Mouse (Mus musculus) liver, embryonic 12.5 days (tissue): ENCODE measurements at regions not wholly inside any gene's neighbourhood (a gene's known extent, or its start where the extent isn't known, plus 50 kb on each side); places are given as distances from the start of the nearest gene placed in this dataset.
"Not testable (repeated sequence)": the region's sequence is repeated elsewhere in the genome, so short reads cannot be mapped to it uniquely, and the experiment has no call there.

Experiments
- ATAC-seq: fragments of 200-750 bp; cut with Nextera tagmentation; 2 replicates; pipeline ENCODE4 v1.8.0; 2017; ENCODE audit warnings: moderate number of reproducible peaks, mild to moderate bottlenecking, moderate library complexity
- H3K27ac ChIP-seq: fragments of 300-500 bp; sonication (generic); 2 replicates; pipeline ENCODE4 v1.5.1; 2016; ENCODE audit warnings: mild to moderate bottlenecking
- H3K27me3 ChIP-seq: fragments of 300-500 bp; sonication (generic); replicated peaks from 2 replicates; pipeline ENCODE4 v1.6.1; 2016; ENCODE audit warnings: mild to moderate bottlenecking, moderate library complexity
- H3K36me3 ChIP-seq: fragments of 300-500 bp; sonication (generic); 2 replicates; pipeline ENCODE4 v1.6.1; 2016; ENCODE audit warnings: mild to moderate bottlenecking, moderate library complexity
- H3K4me1 ChIP-seq: fragments of 300-500 bp; sonication (generic); 2 replicates; pipeline ENCODE4 v1.6.1; 2016
- H3K4me2 ChIP-seq: fragments of 300-500 bp; sonication (generic); 2 replicates; pipeline ENCODE4 v1.6.1; 2016; ENCODE audit warnings: mild to moderate bottlenecking, moderate library complexity
- H3K4me3 ChIP-seq: fragments of 300-500 bp; sonication (generic); 2 replicates; pipeline ENCODE4 v1.5.1; 2016; ENCODE audit warnings: mild to moderate bottlenecking, moderate library complexity
- H3K9ac ChIP-seq: fragments of 300-500 bp; sonication (generic); 2 replicates; pipeline ENCODE4 v1.6.1; 2016; ENCODE audit warnings: mild to moderate bottlenecking, moderate library complexity
- H3K9me3 ChIP-seq: fragments of 300-500 bp; sonication (generic); replicated peaks from 2 replicates; pipeline ENCODE4 v1.6.1; 2016; ENCODE audit warnings: mild to moderate bottlenecking, moderate library complexity
- WGBS: fragments of 180-500 bp; shearing (Covaris S2); methylation state at CpG from one replicate; pipeline ENCODE4 v1.1.7; 2016; ENCODE audit not compliant: insufficient replicate concordance; 5-methylcytosine and 5-hydroxymethylcytosine counted together

GRCm38 (mm10) chr7:83450346-83450745 is 134.4 kb upstream of the Tmc3 start:
- no peak overlapping the region for H3K4me3 ChIP-seq
- WGBS, result 58% methylated on average over 3 of the region's 3 CpGs
- H3K4me1 ChIP-seq, result no peaks in the 10 kb centered on the region
- H3K27me3 ChIP-seq, result no peaks in the 10 kb centered on the region
- no peaks in the 10 kb centered on the region for H3K36me3 ChIP-seq
- no peak overlapping the region for H3K9ac ChIP-seq
- H3K4me2 ChIP-seq, result no peak overlapping the region
- H3K9me3 ChIP-seq, result no peaks in the 10 kb centered on the region
- no peak for ATAC-seq
- H3K27ac ChIP-seq, result no peak overlapping the region

DNA sequence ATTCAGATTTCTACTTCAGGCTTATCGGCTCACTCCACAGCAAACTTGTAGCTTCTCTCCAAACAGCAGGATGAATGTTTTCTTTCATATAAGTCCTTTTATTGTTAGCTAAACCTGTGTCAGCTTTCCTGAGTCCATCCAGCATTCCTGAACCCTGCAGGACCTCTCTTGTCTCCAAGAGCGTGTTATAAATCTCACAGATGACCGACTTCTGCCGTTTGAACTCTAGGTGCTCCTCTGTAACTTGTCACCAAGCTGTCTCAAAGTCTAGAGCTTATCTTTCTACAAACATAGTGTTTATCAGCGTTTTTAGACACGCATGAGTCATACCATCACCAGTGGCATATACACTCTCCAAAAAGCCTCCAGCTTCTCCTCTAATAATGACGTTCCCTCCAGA is 132.4 kb upstream of the Tmc3 start:
- H3K4me2 ChIP-seq, result no peak overlapping the region
- ATAC-seq, result no peak
- WGBS, result 41% methylated on average over 7 of the region's 7 CpGs
- no peaks in the 10 kb centered on the region for H3K9me3 ChIP-seq
- H3K4me1 ChIP-seq, result no peaks in the 10 kb centered on the region
- no peak overlapping the region for H3K27ac ChIP-seq
- no peaks in the 10 kb centered on the region for H3K27me3 ChIP-seq
- H3K9ac ChIP-seq, result no peak overlapping the region
- no peak overlapping the region for H3K4me3 ChIP-seq
- no peaks in the 10 kb centered on the region for H3K36me3 ChIP-seq

DNA sequence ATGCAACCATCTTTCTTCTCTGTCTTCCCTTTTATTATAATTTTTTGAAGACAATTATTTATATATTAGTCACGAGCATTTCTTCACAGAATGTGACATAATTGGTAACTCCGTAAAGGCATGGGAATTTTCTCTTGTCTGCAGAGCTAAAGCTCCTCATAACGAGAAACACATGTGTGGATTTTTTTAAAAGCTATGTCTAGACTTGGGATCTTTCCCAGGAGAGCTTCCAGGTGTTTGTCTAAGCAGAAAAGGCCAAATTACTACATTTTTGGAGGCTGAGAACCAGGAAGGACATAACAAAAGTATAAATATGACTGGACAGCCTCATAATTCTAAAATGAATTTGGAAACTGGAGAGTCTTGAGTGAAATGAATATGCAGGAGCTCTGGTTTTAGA is 125.2 kb upstream of the Tmc3 start:
- 58% methylated on average over 3 of the region's 3 CpGs for WGBS
- Histone ChIP-seq H3K27ac (no peak overlapping the region), H3K27me3 (no peaks in the 10 kb centered on the region), H3K9me3 (no peaks in the 10 kb centered on the region), H3K4me2 (no peak overlapping the region), H3K36me3 (no peaks in the 10 kb centered on the region), H3K9ac (no peak overlapping the region), H3K4me3 (no peak overlapping the region), H3K4me1 (no peaks in the 10 kb centered on the region)
- ATAC-seq, result no peak

GRCm38 (mm10) chr7:83467006-83467405 is 117.7 kb upstream of the Tmc3 start:
- Histone ChIP-seq H3K36me3 (no peaks in the 10 kb centered on the region), H3K27me3 (no peaks in the 10 kb centered on the region), H3K9ac (no peak overlapping the region), H3K4me3 (no peak overlapping the region), H3K4me2 (no peak overlapping the region), H3K27ac (no peak overlapping the region), H3K4me1 (no peaks in the 10 kb centered on the region), H3K9me3 (no peaks in the 10 kb centered on the region)
- ATAC-seq, result no peak
- 62% methylated on average over 8 of the region's 8 CpGs for WGBS

- H3K4me3 ChIP-seq, H3K4me1 ChIP-seq, ATAC-seq, H3K9me3 ChIP-seq, H3K27ac ChIP-seq, H3K27me3 ChIP-seq, H3K4me2 ChIP-seq, H3K9ac ChIP-seq, H3K36me3 ChIP-seq: not testable (repeated sequence)
- 64% methylated on average over 4 of the region's 4 CpGs for WGBS
Observed at GRCm38 (mm10) chr7:83469856-83470255, 114.9 kb upstream of the Tmc3 start.

DNA sequence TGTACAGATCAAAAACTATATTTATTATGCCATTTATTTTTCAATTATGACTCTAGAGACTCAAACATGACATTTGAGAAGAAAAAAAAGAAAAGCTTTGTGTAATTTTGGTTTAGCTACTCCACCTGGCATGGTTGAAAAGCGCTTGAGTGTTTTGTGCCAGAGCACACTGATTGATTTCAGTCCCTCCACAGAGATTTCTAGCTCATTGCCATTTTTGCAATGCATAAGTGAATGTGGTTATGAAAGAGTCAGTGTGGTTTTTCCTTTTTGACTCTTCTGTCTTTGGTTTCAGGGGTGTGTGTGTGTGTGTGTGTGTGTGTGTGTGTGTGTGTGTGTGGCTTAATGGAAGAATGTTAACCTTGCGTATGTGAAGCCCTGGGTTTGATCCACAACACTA is 113.6 kb upstream of the Tmc3 start:
- WGBS, result 55% methylated on average over 2 of the region's 2 CpGs
- Histone ChIP-seq H3K27ac (no peak overlapping the region), H3K4me3 (no peak overlapping the region), H3K9me3 (no peaks in the 10 kb centered on the region), H3K4me1 (no peaks in the 10 kb centered on the region), H3K36me3 (no peaks in the 10 kb centered on the region), H3K27me3 (no peaks in the 10 kb centered on the region), H3K4me2 (no peak overlapping the region), H3K9ac (no peak overlapping the region)
- no peak for ATAC-seq

DNA sequence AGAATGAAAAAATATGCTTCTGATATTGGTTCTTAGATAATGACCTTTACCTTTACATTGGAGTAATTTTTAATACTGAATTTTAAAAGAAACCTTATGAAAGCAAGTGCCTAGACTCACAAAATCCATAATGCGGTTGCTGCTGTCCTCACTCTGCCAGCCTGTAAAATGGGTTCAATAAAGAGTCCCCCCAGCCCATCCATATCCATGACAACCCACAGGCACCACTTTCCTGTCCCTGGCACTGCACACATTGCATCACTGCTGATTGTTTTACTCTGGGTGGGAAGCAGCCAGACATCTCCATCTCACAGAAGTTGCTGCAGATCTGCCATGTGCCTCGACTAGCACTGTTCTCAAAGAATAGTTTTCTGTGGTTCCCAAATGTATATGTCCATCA is 110.3 kb upstream of the Tmc3 start:
- Histone ChIP-seq H3K36me3 (no peaks in the 10 kb centered on the region), H3K4me2 (no peak overlapping the region), H3K4me1 (no peaks in the 10 kb centered on the region), H3K9ac (no peak overlapping the region), H3K27me3 (no peaks in the 10 kb centered on the region), H3K9me3 (no peaks in the 10 kb centered on the region), H3K4me3 (no peak overlapping the region), H3K27ac (no peak overlapping the region)
- no peak for ATAC-seq
- 68% methylated on average over 2 of the region's 2 CpGs for WGBS

DNA sequence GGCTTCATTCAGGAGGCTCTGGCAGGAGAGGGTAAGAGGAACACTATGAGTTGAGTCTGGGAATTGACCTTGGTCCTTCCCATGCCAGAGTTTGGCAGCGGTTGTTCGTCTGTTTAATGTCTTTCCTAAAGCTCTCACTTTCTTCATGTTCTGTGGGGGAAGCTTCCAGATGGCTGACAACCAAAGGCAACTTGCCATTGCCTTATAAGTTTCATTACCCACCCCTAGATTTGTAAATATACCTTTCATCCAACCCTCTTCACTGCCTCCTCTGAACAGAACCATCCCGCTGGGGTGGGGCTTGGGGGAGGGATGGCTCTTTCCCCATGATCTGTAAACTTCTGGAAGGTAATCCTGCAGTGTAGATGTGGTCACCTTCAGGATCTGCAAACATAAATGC is 109.7 kb upstream of the Tmc3 start:
- WGBS, result 60% methylated on average over 3 of the region's 3 CpGs
- Histone ChIP-seq H3K4me1 (no peaks in the 10 kb centered on the region), H3K27ac (no peak overlapping the region), H3K4me3 (no peak overlapping the region), H3K27me3 (no peaks in the 10 kb centered on the region), H3K9ac (no peak overlapping the region), H3K9me3 (no peaks in the 10 kb centered on the region), H3K36me3 (no peaks in the 10 kb centered on the region), H3K4me2 (no peak overlapping the region)
- ATAC-seq, result no peak

DNA sequence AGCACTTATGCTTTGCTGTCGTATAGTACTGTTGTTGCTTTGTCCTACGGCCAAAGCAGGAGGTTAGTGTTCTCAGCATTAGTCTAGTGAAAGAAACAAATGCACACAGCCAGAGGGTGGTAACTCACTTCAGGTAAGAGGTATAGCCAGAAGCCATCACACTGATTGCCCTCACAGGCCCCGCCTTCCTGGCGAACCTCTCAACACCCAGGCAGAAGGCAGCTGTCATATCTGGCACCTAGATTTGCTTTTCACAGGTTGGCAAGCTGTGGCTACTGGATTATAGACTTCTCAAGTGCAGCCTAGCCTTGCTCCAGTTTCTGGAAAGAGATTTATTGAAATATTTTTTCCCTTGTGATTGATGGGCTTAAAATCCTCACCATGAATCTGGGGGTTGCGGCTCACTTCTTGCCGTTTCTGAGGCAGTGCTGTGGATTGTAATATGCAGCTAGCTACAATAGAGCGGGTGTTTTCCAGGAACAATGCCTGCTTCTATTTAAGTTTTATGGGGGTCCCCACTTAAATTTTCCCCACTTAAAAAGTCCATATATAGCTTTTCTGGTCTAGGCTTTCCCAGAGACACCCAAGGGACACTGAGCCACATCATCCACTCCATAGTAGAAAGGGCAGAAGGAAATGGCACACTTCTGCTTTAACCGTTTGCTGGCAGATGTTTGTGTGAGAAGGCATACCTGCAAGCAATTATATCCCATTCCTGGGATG is 109.1 kb upstream of the Tmc3 start:
- no peak overlapping the region for H3K4me2 ChIP-seq
- no peaks in the 10 kb centered on the region for H3K27me3 ChIP-seq
- WGBS, result 67% methylated on average over 8 of the region's 8 CpGs
- no peak overlapping the region for H3K9ac ChIP-seq
- H3K4me3 ChIP-seq, result no peak overlapping the region
- H3K4me1 ChIP-seq, result no peaks in the 10 kb centered on the region
- ATAC-seq, result no peak
- no peak overlapping the region for H3K27ac ChIP-seq
- H3K9me3 ChIP-seq, result no peaks in the 10 kb centered on the region
- H3K36me3 ChIP-seq, result no peaks in the 10 kb centered on the region

- Histone ChIP-seq H3K4me2 (no peak overlapping the region), H3K36me3 (no peaks in the 10 kb centered on the region), H3K9ac (no peak overlapping the region), H3K4me3 (no peak overlapping the region), H3K9me3 (no peaks in the 10 kb centered on the region), H3K27me3 (no peaks in the 10 kb centered on the region), H3K4me1 (no peaks in the 10 kb centered on the region), H3K27ac (no peak overlapping the region)
- 43% methylated on average over 3 of the region's 3 CpGs for whole genome bisulfite sequencing
- ATAC-seq, result no peak
Observed at GRCm38 (mm10) chr7:83476161-83476495, 108.6 kb upstream of the Tmc3 start.

- ATAC-seq, result no peak
- no peak overlapping the region for H3K4me3 ChIP-seq
- no peaks in the 10 kb centered on the region for H3K36me3 ChIP-seq
- H3K27ac ChIP-seq, result no peak overlapping the region
- H3K9me3 ChIP-seq, result no peaks in the 10 kb centered on the region
- H3K27me3 ChIP-seq, result no peaks in the 10 kb centered on the region
- no peak overlapping the region for H3K9ac ChIP-seq
- no peak overlapping the region for H3K4me2 ChIP-seq
- H3K4me1 ChIP-seq, result no peaks in the 10 kb centered on the region
- WGBS, result 65% methylated on average over 3 of the region's 3 CpGs
Observed at GRCm38 (mm10) chr7:83476861-83477260, 107.9 kb upstream of the Tmc3 start.

DNA sequence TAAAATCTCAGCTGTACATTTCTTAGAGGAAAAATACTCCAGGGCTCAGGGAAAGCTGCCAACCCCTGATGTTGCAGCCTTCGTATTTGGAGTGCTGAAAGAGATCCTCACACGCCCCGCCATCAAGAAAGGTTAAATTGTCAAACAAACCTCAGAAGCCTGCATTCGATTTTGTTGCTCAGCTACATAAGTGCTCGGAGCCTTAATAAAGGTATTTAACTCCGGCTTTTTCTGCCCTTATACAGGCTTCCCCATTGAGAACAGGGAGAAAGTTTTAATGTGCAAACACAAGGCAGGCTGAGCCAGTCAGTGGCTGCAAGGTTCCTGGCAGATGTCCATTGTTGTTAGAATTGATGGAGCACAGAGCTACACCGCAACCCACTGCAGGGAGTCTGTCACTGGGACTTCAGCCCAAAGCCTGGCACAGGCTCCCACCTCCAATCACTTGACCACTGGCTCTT is 107.0 kb upstream of the Tmc3 start:
- Histone ChIP-seq H3K4me2 (no peak overlapping the region), H3K27ac (no peak overlapping the region)
- WGBS, result 61% methylated on average over 7 of the region's 7 CpGs

DNA sequence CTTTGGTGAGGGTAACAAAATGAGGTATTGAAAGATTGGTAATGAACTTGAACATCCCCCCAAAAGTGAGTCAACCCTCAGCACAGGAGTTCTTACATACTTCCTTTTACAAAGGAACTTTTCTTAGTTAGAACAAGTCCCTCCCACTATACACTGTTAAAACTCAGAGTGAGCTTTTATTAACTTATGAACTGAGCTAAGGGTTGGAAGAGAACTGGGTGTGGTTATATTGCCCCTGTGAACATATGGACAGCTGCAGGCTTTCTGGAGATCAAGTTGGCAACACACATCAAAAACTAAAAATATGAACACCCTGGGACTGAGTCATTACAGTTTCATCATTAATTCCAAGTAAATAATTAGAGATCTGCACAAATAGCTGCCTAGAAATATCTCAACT is 103.1 kb upstream of the Tmc3 start:
- Histone ChIP-seq H3K4me3 (no peak overlapping the region), H3K27ac (no peak overlapping the region), H3K36me3 (no peaks in the 10 kb centered on the region), H3K27me3 (no peaks in the 10 kb centered on the region), H3K4me1 (no peaks in the 10 kb centered on the region), H3K9me3 (no peaks in the 10 kb centered on the region), H3K4me2 (no peak overlapping the region), H3K9ac (no peak overlapping the region)
- ATAC-seq, result no peak

More for the DNA sequence above, 107.0 kb upstream of the Tmc3 start:
- Histone ChIP-seq H3K36me3 (no peaks in the 10 kb centered on the region), H3K4me1 (no peaks in the 10 kb centered on the region), H3K9ac (no peak overlapping the region), H3K4me3 (no peak overlapping the region), H3K9me3 (no peaks in the 10 kb centered on the region), H3K27me3 (no peaks in the 10 kb centered on the region)
- no peak for ATAC-seq
